Mouse (Mus musculus): ENCODE data around the gene Arid3a.
A peak's percentile ranks its signal among the peaks of the same experiment; 100 is the strongest.

- TF ChIP-seq MYOD1 (IDR thresholded peaks at IDR 0.05; ENCODE audit: control insufficient read depth in 1 of 3, insufficient read length in 2 of 3, low read depth in 2 of 3) = no peak
- peak; percentile 24 for TF ChIP-seq POLR2AphosphoS2 (IDR thresholded peaks at IDR 0.05; ENCODE audit: insufficient read length, low read depth)
- TF ChIP-seq POLR2A (IDR thresholded peaks at IDR 0.05; ENCODE audit: insufficient read length, low read depth) = no peak
- no peak for TF ChIP-seq MAX (IDR thresholded peaks at IDR 0.05; ENCODE audit: low read depth)
- TF ChIP-seq CEBPB (IDR thresholded peaks at IDR 0.05; ENCODE audit: insufficient read depth, poor library complexity, severe bottlenecking) = no peak
- TF ChIP-seq TCF3 (IDR thresholded peaks at IDR 0.05; ENCODE audit: insufficient read length, low read depth) = no peak
- no peak for TF ChIP-seq E2F4 (IDR thresholded peaks at IDR 0.05; ENCODE audit: insufficient read depth)
- no peak for TF ChIP-seq TCF12 (IDR thresholded peaks at IDR 0.05; ENCODE audit: insufficient read depth, poor library complexity, severe bottlenecking)
- no peak for TF ChIP-seq USF1 (IDR thresholded peaks at IDR 0.05; ENCODE audit: low read depth)
- TF ChIP-seq SRF (IDR thresholded peaks at IDR 0.05; ENCODE audit: control insufficient read depth, insufficient read length, low read depth) = no peak
- TF ChIP-seq REST (IDR thresholded peaks at IDR 0.05; ENCODE audit: insufficient read depth, insufficient read length) = no peak
- TF ChIP-seq MYOG (IDR thresholded peaks at IDR 0.05; ENCODE audit: control insufficient read depth in 1 of 3, insufficient read depth in 1 of 3, insufficient read length in 2 of 3, low read depth in 2 of 3) = no peak
Measured at GRCm38 (mm10) chr10:79995636-79996035, 68.8 kb downstream of the Arid3a start.
